Mouse (Mus musculus): ENCODE results near the gene Lrriq1.

DNA sequence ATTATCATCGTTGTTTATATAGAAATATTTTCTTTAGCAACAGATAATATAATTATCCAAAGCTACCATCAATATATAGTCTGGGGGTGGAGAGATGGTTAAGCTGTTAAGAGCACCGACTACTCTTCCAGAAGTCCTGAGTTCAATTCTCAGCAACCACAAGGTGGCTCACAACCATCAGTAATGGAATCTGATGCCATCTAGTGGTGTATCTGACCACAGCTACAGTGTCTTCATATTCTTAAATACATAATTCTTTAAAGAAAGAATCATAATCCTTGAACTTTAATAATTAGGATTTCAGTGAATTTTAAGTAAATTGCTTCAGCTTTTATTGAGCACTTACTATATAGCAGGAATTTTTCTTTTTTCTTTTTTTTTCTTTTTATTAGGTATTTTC lies 128.0 kb downstream of the Lrriq1 start:
- no peak for TF ChIP-seq ZNF384 (IDR thresholded peaks at IDR 0.05; ENCODE audit: low read depth, low read length)
- no peak for TF ChIP-seq GABPA (IDR thresholded peaks at IDR 0.05; ENCODE audit: insufficient replicate concordance, low read depth, low read length)
- no peak for TF ChIP-seq EP300 (IDR thresholded peaks at IDR 0.05; ENCODE audit: low read length)
- no peak for TF ChIP-seq USF1 (IDR thresholded peaks at IDR 0.05; ENCODE audit: low read depth, low read length)
- TF ChIP-seq PAX5 (IDR thresholded peaks at IDR 0.05; ENCODE audit: low read length) = no peak
- peak in 1 of 2 experiments; percentile 72; a peak in 2 of 4 replicates for TF ChIP-seq CTCF (conservative IDR thresholded peaks at IDR 0.05 in 1 of 2, IDR thresholded peaks at IDR 0.05 in 1 of 2; ENCODE audit: low read depth in 2 of 2, low read length in 2 of 2)
- TF ChIP-seq ETS1 (conservative IDR thresholded peaks at IDR 0.05; ENCODE audit: low read depth, low read length) = no peak
- TF ChIP-seq POLR2A (IDR thresholded peaks at IDR 0.05; ENCODE audit: low read depth, low read length) = no peak
- no peak for TF ChIP-seq CHD2 (IDR thresholded peaks at IDR 0.05; ENCODE audit: low read length)
- peak; percentile 15 for TF ChIP-seq RAD21 (IDR thresholded peaks at IDR 0.05; ENCODE audit: low read depth, low read length)
- no peak for TF ChIP-seq MAZ (IDR thresholded peaks at IDR 0.05; ENCODE audit: low read depth, low read length)
- TF ChIP-seq POLR2AphosphoS2 (IDR thresholded peaks at IDR 0.05; ENCODE audit: low read depth, low read length) = no peak
- TF ChIP-seq MYC (IDR thresholded peaks at IDR 0.05; ENCODE audit: low read depth, low read length) = no peak
- TF ChIP-seq MAX (IDR thresholded peaks at IDR 0.05; ENCODE audit: low read length) = no peak

All from CH12.LX (cell line).